Mouse (Mus musculus): Measurements from ENCODE around the gene Uckl1. TPM values are rescaled to one million over a fixed set of nuclear protein-coding genes. Genes with fewer than 3 reads are reported as not detected.

Gene Uckl1
- polyA plus RNA-seq, 1 experiment from 2014 or later: 57.7 TPM

DNA sequence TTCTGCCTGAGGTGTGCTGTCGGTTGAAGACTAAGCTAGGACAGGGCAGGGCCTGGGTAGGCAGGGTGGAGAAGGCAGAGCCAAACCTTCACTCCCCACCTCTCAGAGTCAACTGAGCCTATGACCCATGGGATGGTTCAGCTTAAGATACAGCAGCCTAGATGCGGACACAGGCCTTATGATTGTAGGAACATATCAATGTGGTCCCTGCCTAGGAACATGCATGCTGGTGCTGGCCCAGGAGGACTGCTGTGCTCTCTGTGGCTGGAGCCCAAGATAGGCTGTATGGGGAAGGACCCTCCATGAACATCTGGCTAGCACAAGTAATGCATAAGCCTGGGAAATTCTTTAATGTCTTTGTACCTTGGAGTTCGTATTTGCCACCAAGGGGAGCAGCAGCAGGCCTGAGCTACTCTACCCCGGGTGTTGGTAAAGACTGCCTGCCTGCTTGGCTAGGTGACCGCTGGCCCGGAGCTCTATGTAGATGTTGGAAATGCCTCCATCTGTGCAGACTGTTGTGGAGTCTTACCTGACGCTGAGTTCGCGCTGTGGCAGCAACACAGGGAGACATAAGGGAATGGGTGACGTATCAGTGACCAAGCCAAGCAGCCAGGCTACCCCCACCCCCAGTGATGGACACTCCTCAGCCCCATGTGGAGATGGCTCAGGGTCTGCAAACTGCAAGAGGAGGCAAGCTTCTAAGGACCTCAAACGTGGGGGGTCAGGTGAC, 12.6 kb downstream of the Uckl1 start:
- Histone ChIP-seq H3K27ac (ENCODE audit: low read depth, low read length) (no peak overlapping the region), H3K27me3 (ENCODE audit: control insufficient read depth, insufficient read depth, low read length) (no peaks in the 10 kb centered on the region), H3K4me1 (replicated peaks; ENCODE audit: control insufficient read depth, insufficient read depth, low read length) (no peaks in the 10 kb centered on the region), H3K9ac (ENCODE audit: low read depth, low read length) (no peak overlapping the region), H3K9me3 (ENCODE audit: control insufficient read depth, low read length) (no peaks in the 10 kb centered on the region), H3K36me3 (ENCODE audit: control insufficient read depth, insufficient read depth, low read length) (no peaks in the 10 kb centered on the region), H3K4me3 (ENCODE audit: low read depth, low read length) (no peak overlapping the region), H3K4me2 (replicated peaks; ENCODE audit: low read depth, low read length) (no peak overlapping the region)
- DNase-seq (ENCODE audit: low spot score) (no peak), ATAC-seq (ENCODE audit: low FRiP score) (no peak)
- 93% methylated on average over 11 of the region's 11 CpGs for WGBS

DNA sequence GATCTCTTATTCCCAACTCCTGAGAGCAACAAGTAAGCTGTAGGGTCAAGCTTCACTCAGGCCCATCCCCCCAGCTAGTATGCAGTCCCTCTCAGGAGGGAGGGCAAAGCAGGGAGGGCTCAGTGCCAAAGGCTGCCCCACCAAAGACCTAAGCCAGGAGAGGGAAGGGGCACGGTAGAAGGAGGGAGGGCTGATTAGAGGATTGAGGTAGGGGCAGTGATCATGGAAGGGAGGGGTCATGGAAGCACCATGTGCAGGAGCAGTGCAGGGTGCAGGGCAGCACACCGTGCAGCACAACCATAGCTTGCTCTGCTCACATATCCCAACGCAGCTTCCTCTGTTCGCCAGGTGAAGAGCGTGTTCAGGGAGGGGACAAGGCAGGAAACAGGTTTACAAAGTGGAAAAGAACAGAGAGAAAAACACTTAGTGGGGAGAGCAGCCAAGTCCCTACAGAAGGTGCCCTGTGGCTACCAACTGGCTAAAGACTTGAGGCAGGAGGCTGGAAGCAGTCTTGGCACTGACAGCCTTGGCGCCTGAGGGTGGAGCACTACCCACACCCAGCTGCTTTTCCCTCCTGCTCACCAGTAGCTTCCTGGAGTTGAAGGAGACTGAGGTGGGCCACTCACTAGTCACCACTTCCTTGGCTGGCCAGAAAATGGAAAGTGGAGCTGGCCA, 13.6 kb downstream of the Uckl1 start:
- Histone ChIP-seq H3K9me3 (ENCODE audit: control insufficient read depth, low read length) (no peaks in the 10 kb centered on the region), H3K4me2 (replicated peaks; ENCODE audit: low read depth, low read length) (no peak overlapping the region), H3K9ac (ENCODE audit: low read depth, low read length) (no peak overlapping the region), H3K4me1 (replicated peaks; ENCODE audit: control insufficient read depth, insufficient read depth, low read length) (no peaks in the 10 kb centered on the region), H3K36me3 (ENCODE audit: control insufficient read depth, insufficient read depth, low read length) (no peaks in the 10 kb centered on the region), H3K27me3 (ENCODE audit: control insufficient read depth, insufficient read depth, low read length) (no peaks in the 10 kb centered on the region), H3K4me3 (ENCODE audit: low read depth, low read length) (no peak overlapping the region), H3K27ac (ENCODE audit: low read depth, low read length) (no peak overlapping the region)
- ATAC-seq (ENCODE audit: low FRiP score) (no peak), DNase-seq (ENCODE audit: low spot score) (no peak)
- WGBS: 74% methylated on average over 6 of the region's 6 CpGs

DNA sequence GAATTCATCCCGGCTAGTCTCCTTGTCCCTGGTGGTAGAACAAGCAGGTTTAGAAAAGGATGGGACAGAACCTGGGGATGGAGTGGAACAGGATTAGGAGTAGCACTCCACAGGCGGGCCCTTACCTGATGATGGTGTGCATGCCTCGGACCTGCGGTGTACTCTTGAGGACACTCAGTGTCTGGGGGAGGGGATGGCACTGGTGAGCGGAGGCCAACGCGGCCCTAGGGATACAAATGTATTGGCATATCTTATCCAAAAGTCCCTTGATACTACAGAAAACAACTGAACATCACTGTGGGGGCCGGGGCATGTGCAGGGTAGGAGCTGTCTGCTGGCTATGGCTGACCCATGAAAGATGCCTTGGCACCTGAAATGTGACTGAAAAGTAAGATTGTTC, 14.3 kb downstream of the Uckl1 start:
- Histone ChIP-seq H3K27me3 (ENCODE audit: control insufficient read depth, insufficient read depth, low read length) (no peaks in the 10 kb centered on the region), H3K27ac (ENCODE audit: low read depth, low read length) (no peak overlapping the region), H3K4me2 (replicated peaks; ENCODE audit: low read depth, low read length) (no peak overlapping the region), H3K9me3 (ENCODE audit: control insufficient read depth, low read length) (no peaks in the 10 kb centered on the region), H3K4me3 (ENCODE audit: low read depth, low read length) (no peak overlapping the region), H3K9ac (ENCODE audit: low read depth, low read length) (no peak overlapping the region), H3K36me3 (ENCODE audit: control insufficient read depth, insufficient read depth, low read length) (no peaks in the 10 kb centered on the region), H3K4me1 (replicated peaks; ENCODE audit: control insufficient read depth, insufficient read depth, low read length) (no peaks in the 10 kb centered on the region)
- DNase-seq (ENCODE audit: low spot score) (no peak), ATAC-seq (ENCODE audit: low FRiP score) (no peak)
- 87% methylated on average over 8 of the region's 8 CpGs for WGBS

DNA sequence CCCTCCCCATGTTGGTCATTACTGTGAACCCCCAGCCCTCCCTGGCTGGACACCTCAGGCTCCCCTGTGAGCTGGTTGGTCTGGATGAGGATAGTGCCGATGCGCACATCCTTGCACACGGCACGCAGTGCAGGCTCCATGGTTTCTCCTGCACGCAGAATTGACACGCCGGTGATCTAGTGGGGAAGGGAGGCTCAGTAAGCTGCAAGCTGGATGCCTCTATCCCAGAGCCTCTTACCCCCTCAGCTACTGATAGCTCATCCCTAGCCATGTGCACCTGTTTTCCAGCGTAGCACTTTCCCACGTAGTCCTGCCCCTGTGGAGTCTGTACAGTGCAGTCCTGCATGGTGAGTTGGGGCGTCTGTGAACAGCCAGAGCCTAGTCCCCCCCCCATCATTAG, 14.8 kb downstream of the Uckl1 start:
- no peaks in the 10 kb centered on the region for H3K9me3 ChIP-seq (ENCODE audit: control insufficient read depth, low read length)
- no peaks in the 10 kb centered on the region for H3K36me3 ChIP-seq (ENCODE audit: control insufficient read depth, insufficient read depth, low read length)
- no peak overlapping the region for H3K4me3 ChIP-seq (ENCODE audit: low read depth, low read length)
- H3K27me3 ChIP-seq (ENCODE audit: control insufficient read depth, insufficient read depth, low read length): no peaks in the 10 kb centered on the region
- H3K27ac ChIP-seq (ENCODE audit: low read depth, low read length): no peak overlapping the region
- H3K9ac ChIP-seq (ENCODE audit: low read depth, low read length): no peak overlapping the region
- H3K4me2 ChIP-seq (replicated peaks; ENCODE audit: low read depth, low read length): no peak overlapping the region
- ATAC-seq (ENCODE audit: low FRiP score): no peak
- H3K4me1 ChIP-seq (replicated peaks; ENCODE audit: control insufficient read depth, insufficient read depth, low read length): no peaks in the 10 kb centered on the region
- DNase-seq (ENCODE audit: low spot score): no peak
- WGBS: 91% methylated on average over 10 of the region's 10 CpGs

DNA sequence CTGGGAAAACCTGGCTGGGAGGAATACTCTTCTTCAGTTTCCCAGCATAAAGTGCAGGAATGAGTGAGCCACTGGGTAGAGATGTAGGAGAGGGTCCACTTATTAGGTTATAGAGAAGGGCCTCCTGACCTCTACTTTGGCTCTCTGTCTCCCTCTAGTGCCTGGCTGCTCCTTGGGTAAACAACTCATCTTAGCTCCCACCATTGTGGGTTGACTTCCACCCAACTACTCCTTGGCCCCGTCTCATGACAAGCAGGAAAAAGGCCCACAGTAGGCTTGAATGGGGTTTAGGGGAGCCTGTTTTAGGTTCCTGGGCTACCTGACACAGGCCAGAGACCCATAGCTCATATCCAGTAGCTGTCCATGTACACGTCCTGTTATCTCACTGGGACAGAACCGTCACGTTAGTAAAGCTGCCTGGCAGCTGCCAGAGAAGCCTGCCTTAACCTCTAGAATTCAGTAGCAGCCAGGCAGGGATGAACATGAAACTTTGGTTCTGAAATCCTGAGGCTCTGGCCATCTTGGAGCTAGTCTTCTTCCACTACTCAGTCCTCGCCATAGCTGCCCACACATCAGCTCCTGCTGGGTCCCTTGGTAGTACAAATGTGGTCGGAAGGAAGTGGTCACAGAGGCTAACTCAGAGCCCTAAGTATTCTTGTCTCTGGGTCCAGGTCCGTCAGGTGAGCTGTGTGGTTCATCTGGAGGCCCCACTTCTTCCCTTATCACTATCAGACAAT, 16.3 kb downstream of the Uckl1 start:
- no peaks in the 10 kb centered on the region for H3K4me1 ChIP-seq (replicated peaks; ENCODE audit: control insufficient read depth, insufficient read depth, low read length)
- ATAC-seq (ENCODE audit: low FRiP score): no peak
- H3K27ac ChIP-seq (ENCODE audit: low read depth, low read length): no peak overlapping the region
- no peaks in the 10 kb centered on the region for H3K27me3 ChIP-seq (ENCODE audit: control insufficient read depth, insufficient read depth, low read length)
- H3K36me3 ChIP-seq (ENCODE audit: control insufficient read depth, insufficient read depth, low read length): no peaks in the 10 kb centered on the region
- H3K9me3 ChIP-seq (ENCODE audit: control insufficient read depth, low read length): no peaks in the 10 kb centered on the region
- H3K4me3 ChIP-seq (ENCODE audit: low read depth, low read length): no peak overlapping the region
- H3K9ac ChIP-seq (ENCODE audit: low read depth, low read length): no peak overlapping the region
- H3K4me2 ChIP-seq (replicated peaks; ENCODE audit: low read depth, low read length): no peak overlapping the region
- WGBS: 82% methylated on average over 7 of the region's 7 CpGs
- peak; percentile 60 for DNase-seq (ENCODE audit: low spot score)

DNA sequence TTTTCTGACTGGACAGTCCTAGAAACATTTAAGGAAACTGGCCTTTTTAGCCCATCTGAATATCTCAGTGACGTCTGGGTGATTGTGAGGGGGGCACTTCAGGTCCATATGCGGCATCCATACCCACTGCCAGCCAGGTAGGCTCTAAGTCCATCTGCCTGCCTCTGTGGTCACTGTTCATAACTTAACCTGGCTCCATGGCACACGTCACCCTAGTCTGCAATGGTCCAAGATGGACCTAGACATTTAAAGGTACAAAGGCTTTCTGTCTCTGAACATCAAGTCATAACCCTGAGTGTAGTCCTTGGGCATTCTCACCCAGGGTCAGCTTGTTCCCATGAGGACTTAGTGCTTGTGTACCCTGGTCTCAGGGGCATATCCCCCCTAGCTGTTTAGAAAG, 17.4 kb downstream of the Uckl1 start:
- H3K27ac ChIP-seq (ENCODE audit: low read depth, low read length): no peak overlapping the region
- H3K27me3 ChIP-seq (ENCODE audit: control insufficient read depth, insufficient read depth, low read length): no peaks in the 10 kb centered on the region
- no peak for ATAC-seq (ENCODE audit: low FRiP score)
- H3K36me3 ChIP-seq (ENCODE audit: control insufficient read depth, insufficient read depth, low read length): no peaks in the 10 kb centered on the region
- H3K9ac ChIP-seq (ENCODE audit: low read depth, low read length): no peak overlapping the region
- H3K4me1 ChIP-seq (replicated peaks; ENCODE audit: control insufficient read depth, insufficient read depth, low read length): no peaks in the 10 kb centered on the region
- no peak overlapping the region for H3K4me2 ChIP-seq (replicated peaks; ENCODE audit: low read depth, low read length)
- 88% methylated on average over 3 of the region's 3 CpGs for WGBS
- H3K4me3 ChIP-seq (ENCODE audit: low read depth, low read length): no peak overlapping the region
- DNase-seq (ENCODE audit: low spot score): no peak
- H3K9me3 ChIP-seq (ENCODE audit: control insufficient read depth, low read length): no peaks in the 10 kb centered on the region

DNA sequence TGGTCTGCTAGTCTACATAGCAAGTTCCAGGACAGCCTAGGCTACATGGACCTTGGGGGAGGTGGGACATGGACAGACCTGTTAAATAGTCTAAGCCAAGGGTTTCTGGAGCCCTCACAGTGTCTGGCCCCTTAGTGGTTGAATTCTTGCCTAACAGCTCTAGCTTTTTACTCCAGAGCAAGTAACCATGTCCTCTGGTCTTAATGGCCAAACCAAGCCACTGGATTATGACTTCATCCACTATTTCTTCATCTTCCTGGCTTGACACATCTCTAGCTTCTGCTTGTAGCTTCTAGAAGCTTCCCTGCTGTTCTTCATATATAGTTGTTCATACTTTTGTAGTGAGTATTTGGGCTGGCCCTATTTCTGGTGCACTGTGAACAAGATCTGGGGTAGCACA, 30.9 kb downstream of the Uckl1 start:
- ATAC-seq (ENCODE audit: low FRiP score) (no peak), DNase-seq (ENCODE audit: low spot score) (no peak)
- Histone ChIP-seq H3K4me3 (ENCODE audit: low read depth, low read length) (no peak overlapping the region), H3K36me3 (ENCODE audit: control insufficient read depth, insufficient read depth, low read length) (peaks cover 10% of the 10 kb centered on the region; the same call in 1 of the 2 replicates), H3K9me3 (ENCODE audit: control insufficient read depth, low read length) (no peaks in the 10 kb centered on the region), H3K4me1 (replicated peaks; ENCODE audit: control insufficient read depth, insufficient read depth, low read length) (no peaks in the 10 kb centered on the region), H3K4me2 (replicated peaks; ENCODE audit: low read depth, low read length) (no peak overlapping the region), H3K27me3 (ENCODE audit: control insufficient read depth, insufficient read depth, low read length) (no peaks in the 10 kb centered on the region), H3K9ac (ENCODE audit: low read depth, low read length) (no peak overlapping the region), H3K27ac (ENCODE audit: low read depth, low read length) (no peak overlapping the region)

DNA sequence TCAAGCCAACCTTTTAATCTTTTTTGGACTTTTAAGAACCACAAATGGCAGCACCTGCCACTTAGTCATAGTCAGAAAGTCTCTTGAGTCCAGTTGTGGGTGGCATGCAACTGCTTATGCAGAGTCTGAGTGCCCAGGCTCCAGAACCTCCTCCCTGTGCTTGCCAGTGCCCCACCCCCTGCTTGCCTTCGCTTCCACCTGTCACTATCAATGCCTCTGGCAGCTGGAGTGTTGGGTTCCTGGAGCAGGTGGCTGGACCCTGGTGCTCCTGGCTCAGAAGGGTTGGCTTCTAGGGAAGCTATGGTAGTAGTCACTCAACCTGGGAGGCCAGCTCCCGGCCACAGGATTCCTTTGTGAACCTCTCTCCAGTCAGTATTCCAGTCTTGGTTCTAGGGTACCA, 34.5 kb downstream of the Uckl1 start:
- Histone ChIP-seq H3K4me1 (replicated peaks; ENCODE audit: control insufficient read depth, insufficient read depth, low read length) (no peaks in the 10 kb centered on the region), H3K27me3 (ENCODE audit: control insufficient read depth, insufficient read depth, low read length) (no peaks in the 10 kb centered on the region), H3K9me3 (ENCODE audit: control insufficient read depth, low read length) (no peaks in the 10 kb centered on the region), H3K9ac (ENCODE audit: low read depth, low read length) (no peak overlapping the region), H3K4me2 (replicated peaks; ENCODE audit: low read depth, low read length) (no peak overlapping the region), H3K4me3 (ENCODE audit: low read depth, low read length) (no peak overlapping the region), H3K36me3 (ENCODE audit: control insufficient read depth, insufficient read depth, low read length) (peaks cover 12% of the 10 kb centered on the region; the same call in 1 of the 2 replicates), H3K27ac (ENCODE audit: low read depth, low read length) (no peak overlapping the region)
- ATAC-seq (ENCODE audit: low FRiP score) (no peak), DNase-seq (ENCODE audit: low spot score) (no peak)
- WGBS: 93% methylated on average over 2 of the region's 2 CpGs
